Mouse (Mus musculus): ENCODE data around the gene Dixdc1. TPM values are rescaled to one million over a fixed set of nuclear protein-coding genes. Genes with fewer than 3 reads are reported as not detected.

The Dixdc1 gene
- 3.7 and 6.5 TPM in 2 replicates for polyA plus RNA-seq (2012; rRNA removed; ENCODE audit: low replicate concordance)

DNA sequence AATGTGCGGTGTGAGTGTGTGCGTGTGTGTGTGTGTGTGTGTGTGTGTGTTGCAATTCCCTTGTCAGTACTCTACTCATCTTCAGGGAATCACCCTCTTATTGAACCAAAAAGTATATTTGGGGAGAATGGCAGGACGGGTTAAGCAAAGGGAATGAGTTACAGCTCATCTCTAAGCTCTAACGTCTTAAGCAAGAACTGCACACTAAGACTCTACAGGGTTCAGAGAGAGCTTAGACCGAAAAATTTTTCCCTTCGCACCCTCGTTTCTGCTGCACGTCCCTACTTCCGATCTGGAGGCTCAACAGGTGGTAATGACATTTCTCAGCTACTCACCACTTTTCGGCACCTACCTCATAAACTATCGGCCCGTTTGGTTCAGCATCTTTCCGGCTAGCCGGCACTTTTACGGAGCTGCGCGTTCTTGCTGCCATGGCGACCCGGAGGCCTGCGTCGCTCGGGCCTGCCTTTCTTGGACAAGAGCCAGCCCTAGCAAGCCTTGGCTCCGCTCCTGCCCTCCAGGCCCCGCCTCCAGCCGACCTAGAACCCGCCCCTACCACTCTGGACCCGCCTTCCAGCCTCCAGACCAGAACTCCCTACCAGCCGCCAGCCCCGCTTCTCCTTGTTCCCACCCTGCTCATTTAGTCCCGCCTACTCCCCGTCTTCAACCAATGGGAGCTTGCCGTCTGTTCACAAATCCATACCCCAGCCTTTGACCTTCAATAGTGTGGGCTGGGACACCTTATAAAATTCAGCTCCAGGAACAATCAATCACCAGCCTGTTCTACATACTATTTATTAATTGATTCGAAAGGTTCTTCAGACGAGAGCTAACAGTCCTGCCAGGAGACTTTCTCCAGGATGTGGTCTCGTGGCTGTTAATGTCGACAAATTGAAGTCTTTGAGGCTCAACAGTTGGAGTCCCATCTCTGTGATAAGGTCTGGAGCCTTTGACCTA is at the start of gene Dixdc1:
Gene Dixdc1, minus strand, starts transcription at position 604 of the 957 bp plus-strand sequence.

DNA sequence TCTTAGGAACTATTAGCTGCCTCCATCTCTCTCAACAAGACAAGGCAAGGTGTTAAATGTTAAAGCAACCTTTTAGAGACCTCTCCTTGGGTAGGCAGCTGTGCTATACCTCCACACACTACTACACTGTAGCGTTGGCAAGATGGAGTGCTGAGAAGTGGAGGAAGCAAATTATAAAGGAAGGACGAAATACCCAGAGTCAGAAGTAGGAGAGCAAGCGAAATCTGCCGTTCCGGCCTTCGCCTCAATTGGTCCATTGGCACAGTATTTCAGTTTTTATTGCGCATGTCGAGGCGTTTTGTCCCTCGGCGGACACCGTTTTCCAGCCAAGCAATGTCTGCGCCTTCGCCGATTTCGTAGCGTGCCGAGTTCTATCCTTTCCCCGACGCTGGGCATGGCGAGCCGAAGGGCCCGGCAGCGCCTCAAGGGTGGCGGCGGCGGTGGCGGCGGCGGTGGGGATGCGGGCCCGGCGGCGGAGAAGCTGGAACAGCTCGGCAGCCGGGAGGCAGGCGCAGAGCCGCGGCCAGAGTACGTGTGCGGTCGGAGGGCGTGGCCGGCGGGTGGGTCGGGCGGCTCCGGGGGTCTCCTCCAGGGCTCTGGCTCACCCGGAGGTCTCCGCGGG is 35.8 kb upstream of the Dixdc1 start, which contains the start of the genes Alg9 and 1110032A03Rik:
Gene Alg9, plus strand, starts transcription at position 29 of the 622 bp plus-strand sequence.
Gene 1110032A03Rik, minus strand, starts transcription at position 530 of the 622 bp plus-strand sequence.

DNA sequence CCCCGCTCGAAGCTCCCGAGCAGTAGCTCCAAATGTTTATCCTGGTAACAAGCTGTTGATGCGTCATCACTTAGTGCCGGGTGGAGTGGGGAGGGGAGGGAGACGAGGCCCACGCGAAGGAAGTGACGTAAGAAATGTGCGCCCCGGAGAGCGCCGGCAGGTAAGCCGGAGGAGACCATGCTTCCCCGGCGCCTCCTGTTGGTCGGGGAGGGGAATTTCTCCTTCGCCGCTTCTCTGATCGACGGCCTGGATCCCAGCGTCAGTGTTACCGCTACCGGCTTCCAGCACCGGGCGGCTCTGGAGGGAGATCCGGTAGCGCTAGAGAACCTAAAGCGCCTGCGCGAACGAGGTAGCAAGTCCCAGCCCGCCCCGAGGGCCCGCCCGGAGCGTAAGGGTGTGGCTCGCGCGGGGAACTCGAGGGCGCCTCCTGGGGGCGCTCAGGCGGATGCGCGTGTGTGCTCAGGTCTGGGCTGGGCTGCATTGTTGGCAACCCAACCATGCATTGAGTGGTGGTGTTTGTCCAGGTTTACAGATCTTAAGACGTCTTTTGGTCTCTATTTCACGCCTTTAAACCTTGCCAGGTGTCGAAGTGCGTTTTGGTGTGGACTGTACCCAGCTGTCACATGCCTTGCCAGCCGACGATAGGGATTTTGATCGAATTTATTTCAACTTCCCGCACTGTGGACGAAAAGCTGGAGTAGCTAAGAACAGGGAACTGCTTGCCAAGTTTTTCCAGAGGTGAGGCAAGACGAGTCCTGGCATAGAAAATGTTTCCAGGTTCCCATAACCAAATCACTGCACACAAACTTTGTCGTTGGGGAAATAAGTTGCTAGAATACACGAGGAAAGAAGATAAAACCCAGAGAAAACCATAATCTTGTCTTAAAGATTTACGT is 29.0 kb upstream of the Dixdc1 start, which contains the start of gene Fdxacb1:
Gene Fdxacb1, plus strand, starts transcription at position 130 of the 896 bp plus-strand sequence.

DNA sequence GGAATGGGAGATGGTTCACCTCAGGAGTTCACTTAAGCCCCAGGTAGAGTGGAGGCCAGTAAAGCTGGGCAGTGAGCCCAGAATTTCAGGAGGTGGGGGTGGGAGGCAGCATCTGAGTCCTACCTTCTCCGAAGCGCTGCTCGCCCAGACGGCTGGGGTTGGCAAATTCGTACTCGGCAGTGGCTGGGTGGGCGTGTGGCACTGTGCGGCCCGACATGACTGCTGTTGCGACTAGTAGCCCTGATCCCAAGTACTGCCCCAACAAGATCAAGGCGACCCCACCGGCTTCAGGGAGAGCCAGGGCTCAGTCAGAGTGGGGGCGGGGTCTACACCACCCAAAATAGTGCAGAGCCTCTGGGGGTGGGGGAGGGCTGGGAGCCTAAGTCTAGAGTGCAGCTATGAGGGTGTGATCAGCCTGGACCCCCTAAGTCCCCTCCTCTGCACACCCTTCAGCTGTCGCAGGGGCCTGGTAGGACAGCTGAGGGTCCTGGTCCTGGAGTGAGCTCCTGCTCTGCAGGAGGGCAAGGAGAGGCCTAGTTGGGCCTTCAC is 12.8 kb upstream of the Dixdc1 start, which contains the start of gene Hspb2:
Gene Hspb2, minus strand, starts transcription at position 301 of the 549 bp plus-strand sequence.

DNA sequence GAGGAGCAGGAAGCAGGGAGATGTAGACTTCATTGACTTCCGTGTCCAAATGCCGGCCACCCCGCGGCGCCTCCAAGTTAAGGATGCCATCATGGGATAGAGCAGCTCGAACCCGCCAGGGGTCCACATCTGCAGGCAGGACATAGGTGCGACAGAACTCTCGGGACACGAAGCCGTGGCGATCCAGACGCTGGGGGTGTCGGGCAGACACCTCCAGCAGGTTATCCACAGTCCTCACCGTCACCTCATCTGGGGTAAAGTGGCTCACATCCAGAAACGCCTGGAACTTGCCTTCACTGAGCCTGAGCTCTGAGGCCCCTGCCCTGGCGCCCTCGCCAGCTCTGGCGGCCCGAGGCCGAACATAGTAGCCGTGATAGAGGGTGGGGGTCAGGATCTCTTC is 12.0 kb upstream of the Dixdc1 start, which contains the start of gene Cryab:
Gene Cryab, plus strand, starts transcription at position 3 of the 400 bp plus-strand sequence.

DNA sequence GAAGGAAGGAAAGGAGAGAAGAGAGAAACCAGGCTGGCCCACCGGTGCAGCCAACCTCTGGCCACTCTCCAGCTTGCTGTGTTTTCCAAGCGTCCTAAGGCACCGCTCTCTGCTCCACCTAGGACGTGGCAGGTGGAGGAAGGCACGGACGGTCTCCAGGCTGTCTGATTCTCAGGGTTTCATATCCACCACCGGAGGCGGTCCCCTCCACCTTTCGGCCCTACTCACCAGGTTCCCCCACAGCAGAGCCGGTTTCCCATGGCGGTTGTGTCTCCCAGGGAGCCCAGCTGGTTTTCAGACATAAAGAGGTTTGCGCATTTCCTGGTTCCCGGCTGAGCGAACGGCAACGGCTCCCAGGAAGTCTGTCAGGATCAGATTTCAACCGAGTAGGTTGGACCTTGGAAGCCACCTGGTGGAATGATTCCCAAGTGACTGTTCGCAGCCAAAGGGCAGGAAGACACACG is 6.9 kb upstream of the Dixdc1 start, which contains the start of gene 2310030G06Rik:
Gene 2310030G06Rik, minus strand, starts transcription at position 323 of the 464 bp plus-strand sequence.

DNA sequence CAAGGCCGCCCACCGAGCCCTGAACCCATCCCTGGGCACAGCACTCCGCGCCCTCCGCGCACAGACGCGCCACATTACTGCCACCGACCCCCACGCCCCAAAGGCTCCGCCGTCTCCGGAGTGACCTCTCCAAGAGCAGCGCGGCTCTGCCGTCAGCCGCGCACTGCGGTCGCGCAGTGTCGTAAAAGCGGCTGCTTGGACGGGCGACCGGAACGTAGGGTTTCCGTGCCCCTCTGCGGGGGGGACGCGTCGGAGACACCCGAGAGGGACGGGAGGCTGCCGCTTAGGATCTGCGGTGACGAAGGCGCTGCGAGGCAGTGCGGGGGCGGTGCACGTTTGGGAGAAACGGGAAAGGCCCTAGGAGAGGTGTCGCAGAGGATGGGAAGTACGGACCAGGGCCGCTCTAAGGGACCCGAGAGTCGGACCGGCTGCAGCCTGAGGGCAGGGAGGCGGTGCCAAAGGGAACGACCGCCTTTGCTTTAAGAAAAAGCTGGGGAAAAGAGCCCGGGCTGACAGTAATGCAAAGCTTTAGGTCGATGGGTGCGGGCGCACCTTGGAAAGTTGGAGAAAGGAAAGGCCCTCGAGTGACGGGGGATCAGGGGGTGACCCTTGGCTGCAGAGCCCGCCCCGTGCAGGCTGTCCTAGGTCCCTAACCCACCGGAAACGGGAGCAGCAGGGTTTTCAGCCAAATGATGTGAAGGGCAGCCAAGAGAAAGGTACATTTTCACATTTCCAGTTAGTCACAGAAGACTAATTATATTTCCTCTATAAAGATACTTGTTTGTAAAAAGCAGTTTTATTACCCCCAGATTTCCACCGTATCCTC is 79.7 kb downstream of the Dixdc1 start, which contains the start of gene Dlat:
Gene Dlat, minus strand, starts transcription at position 389 of the 826 bp plus-strand sequence.

DNA sequence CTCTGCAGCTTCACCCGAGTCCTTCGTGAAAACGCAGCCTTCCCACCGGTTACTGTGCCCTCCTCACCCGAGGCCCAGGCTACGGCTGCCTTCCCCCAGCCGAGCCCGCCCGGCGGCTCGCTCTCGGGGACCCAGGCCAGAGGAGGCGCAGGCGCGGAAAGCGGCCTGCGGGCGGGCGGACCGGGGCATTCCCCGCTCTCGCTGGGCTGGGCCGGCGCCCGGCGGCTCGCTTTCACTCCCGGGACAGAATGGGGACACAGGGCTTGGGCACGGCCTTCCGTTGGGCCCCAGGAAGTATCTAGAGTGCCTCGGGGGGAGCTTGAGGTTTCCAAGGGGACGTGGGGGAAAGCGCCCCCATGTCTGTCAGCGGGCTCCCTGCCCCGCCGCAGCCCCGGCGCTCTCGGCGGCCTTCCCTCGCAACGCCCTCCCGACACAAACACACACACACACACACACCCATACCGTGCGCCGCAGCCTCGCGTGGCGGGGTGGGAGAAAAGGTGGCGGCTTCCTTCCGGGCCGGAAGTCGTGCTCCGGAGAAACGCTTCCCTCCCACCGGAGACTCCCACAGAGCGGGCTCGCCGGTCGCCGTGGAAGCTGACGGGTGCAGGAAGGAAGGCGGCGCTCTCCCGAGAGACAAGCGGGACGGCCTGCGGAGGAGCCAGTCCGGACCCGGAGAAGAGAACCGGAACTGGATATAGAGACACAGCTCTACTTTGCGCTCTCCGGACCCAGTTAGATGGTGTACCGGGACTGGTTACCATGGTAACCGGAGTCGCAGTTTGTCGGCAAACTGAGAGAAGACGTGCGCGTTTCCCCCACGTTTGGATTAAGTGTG is 122.3 kb downstream of the Dixdc1 start, which contains the start of the genes Pih1d2 and Nkapd1:
Gene Pih1d2, plus strand, starts transcription at position 556 of the 838 bp plus-strand sequence.
Gene Nkapd1, minus strand, starts transcription at position 699 of the 838 bp plus-strand sequence.

Other genes starting within 250 kb of the Dixdc1 start
- gene Plet1, start 245.0 kb downstream of the Dixdc1 start, polyA plus RNA-seq (2012; rRNA removed; ENCODE audit: low replicate concordance) = 23.0 and 52.4 TPM in 2 replicates
- gene Pts, start 210.8 kb downstream of the Dixdc1 start, polyA plus RNA-seq (2012; rRNA removed; ENCODE audit: low replicate concordance) = 41.4 and 42.1 TPM in 2 replicates
- 6.0 and 6.4 TPM in 2 replicates for gene Il18, start 184.7 kb downstream of the Dixdc1 start, polyA plus RNA-seq (2012; rRNA removed; ENCODE audit: low replicate concordance)
- gene Bco2, start 184.3 kb downstream of the Dixdc1 start, polyA plus RNA-seq (2012; rRNA removed; ENCODE audit: low replicate concordance) = 0.41 and 1.1 TPM in 2 replicates
- gene Tex12, start 178.2 kb downstream of the Dixdc1 start, polyA plus RNA-seq (2012; rRNA removed; ENCODE audit: low replicate concordance) = not detected in 2 replicates
- 195 and 408 TPM in 2 replicates for gene Sdhd, start 135.7 kb downstream of the Dixdc1 start, polyA plus RNA-seq (2012; rRNA removed; ENCODE audit: low replicate concordance)
- 107 and 163 TPM in 2 replicates for gene Timm8b, start 135.6 kb downstream of the Dixdc1 start, polyA plus RNA-seq (2012; rRNA removed; ENCODE audit: low replicate concordance)
- 0.35 and 0.47 TPM in 2 replicates for gene Pih1d2, start 122.2 kb downstream of the Dixdc1 start, polyA plus RNA-seq (2012; rRNA removed; ENCODE audit: low replicate concordance)
- gene Nkapd1, start 122.1 kb downstream of the Dixdc1 start, polyA plus RNA-seq (2012; rRNA removed; ENCODE audit: low replicate concordance) = 5.4 and 6.1 TPM in 2 replicates
- 41.2 and 97.6 TPM in 2 replicates for gene Dlat, start 79.7 kb downstream of the Dixdc1 start, polyA plus RNA-seq (2012; rRNA removed; ENCODE audit: low replicate concordance)
- gene 2310030G06Rik, start 7.0 kb upstream of the Dixdc1 start, polyA plus RNA-seq (2012; rRNA removed; ENCODE audit: low replicate concordance) = 3.3 and 8.8 TPM in 2 replicates
- 134 and 432 TPM in 2 replicates for gene Cryab, start 11.8 kb upstream of the Dixdc1 start, polyA plus RNA-seq (2012; rRNA removed; ENCODE audit: low replicate concordance)
- 20.9 and 62.5 TPM in 2 replicates for gene Hspb2, start 12.8 kb upstream of the Dixdc1 start, polyA plus RNA-seq (2012; rRNA removed; ENCODE audit: low replicate concordance)
- gene Fdxacb1, start 28.7 kb upstream of the Dixdc1 start, polyA plus RNA-seq (2012; rRNA removed; ENCODE audit: low replicate concordance) = 3.0 and 4.3 TPM in 2 replicates
- gene Alg9, start 35.5 kb upstream of the Dixdc1 start, polyA plus RNA-seq (2012; rRNA removed; ENCODE audit: low replicate concordance) = 26.1 and 38.1 TPM in 2 replicates
- 50.6 and 118 TPM in 2 replicates for gene 1110032A03Rik, start 36.0 kb upstream of the Dixdc1 start, polyA plus RNA-seq (2012; rRNA removed; ENCODE audit: low replicate concordance)
- gene Ppp2r1b, start 105.8 kb upstream of the Dixdc1 start, polyA plus RNA-seq (2012; rRNA removed; ENCODE audit: low replicate concordance) = 22.9 and 41.2 TPM in 2 replicates

Measured in mammary gland, adult 2 months (tissue).